Mouse (Mus musculus): ENCODE measurements around the gene Slc25a35.

DNA sequence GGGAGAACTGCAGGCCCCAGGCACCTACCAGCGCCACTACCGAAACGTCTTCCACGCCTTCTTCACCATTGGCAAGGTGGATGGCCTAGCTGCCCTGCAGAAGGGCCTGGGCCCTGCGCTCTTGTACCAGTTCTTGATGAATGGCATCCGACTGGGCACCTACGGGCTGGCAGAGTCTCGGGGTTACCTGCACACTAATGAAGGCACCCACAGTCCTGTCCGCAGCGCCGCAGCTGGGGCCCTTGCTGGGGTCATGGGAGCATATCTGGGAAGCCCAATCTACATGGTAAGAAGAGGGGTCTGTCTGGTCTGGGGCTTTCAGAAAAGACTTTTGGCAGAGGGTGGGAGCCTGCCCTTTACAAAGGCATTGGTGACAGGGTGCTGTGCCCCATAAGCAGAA is 821 bp downstream of the Slc25a35 start:
- no peak for TF ChIP-seq MAFK (IDR thresholded peaks at IDR 0.05; ENCODE audit: insufficient read depth, low read depth, low read length)
- no peak for TF ChIP-seq ZNF384 (IDR thresholded peaks at IDR 0.05; ENCODE audit: low read depth, low read length)
